Mouse (Mus musculus): ENCODE data around the gene Ubqln5. TPM values are rescaled to one million over a fixed set of nuclear protein-coding genes. Genes with fewer than 3 reads are reported as not detected.

The Ubqln5 gene
- polyA plus RNA-seq, 1 experiment from 2014 or later = not detected

Other genes with a start within 250 kb of the Ubqln5 start
- gene Olfr66, start 243.6 kb downstream of the Ubqln5 start, polyA plus RNA-seq (2015; fragmentation: Nextera tagmentation; extraction: Ambion mirVana) = not detected in 2 replicates
- gene Olfr64, start 235.3 kb downstream of the Ubqln5 start, polyA plus RNA-seq (2015; fragmentation: Nextera tagmentation; extraction: Ambion mirVana) = not detected in 2 replicates
- not detected in 2 replicates for gene Olfr65, start 226.3 kb downstream of the Ubqln5 start, polyA plus RNA-seq (2015; fragmentation: Nextera tagmentation; extraction: Ambion mirVana)
- not detected in 2 replicates for gene Olfr631, start 201.0 kb downstream of the Ubqln5 start, polyA plus RNA-seq (2015; fragmentation: Nextera tagmentation; extraction: Ambion mirVana)
- gene Olfr632, start 195.5 kb downstream of the Ubqln5 start, polyA plus RNA-seq (2015; fragmentation: Nextera tagmentation; extraction: Ambion mirVana) = not detected in 2 replicates
- not detected in 2 replicates for gene Olfr633, start 185.4 kb downstream of the Ubqln5 start, polyA plus RNA-seq (2015; fragmentation: Nextera tagmentation; extraction: Ambion mirVana)
- 0.03 TPM in 1 of 2 replicates, not detected in the other for gene Olfr635, start 158.7 kb downstream of the Ubqln5 start, polyA plus RNA-seq (2015; fragmentation: Nextera tagmentation; extraction: Ambion mirVana)
- gene Olfr638, start 131.1 kb downstream of the Ubqln5 start, polyA plus RNA-seq (2015; fragmentation: Nextera tagmentation; extraction: Ambion mirVana) = not detected in 2 replicates
- gene Olfr639, start 112.5 kb downstream of the Ubqln5 start, polyA plus RNA-seq (2015; fragmentation: Nextera tagmentation; extraction: Ambion mirVana) = 0.03 TPM in 1 of 2 replicates, not detected in the other
- not detected in 2 replicates for gene Olfr640, start 104.3 kb downstream of the Ubqln5 start, polyA plus RNA-seq (2015; fragmentation: Nextera tagmentation; extraction: Ambion mirVana)
- gene Olfr641, start 94.4 kb downstream of the Ubqln5 start, polyA plus RNA-seq (2015; fragmentation: Nextera tagmentation; extraction: Ambion mirVana) = not detected in 2 replicates
- gene Olfr642, start 77.2 kb downstream of the Ubqln5 start, polyA plus RNA-seq (2015; fragmentation: Nextera tagmentation; extraction: Ambion mirVana) = not detected in 2 replicates
- gene 4930516K23Rik, start 68.4 kb downstream of the Ubqln5 start, polyA plus RNA-seq (2015; fragmentation: Nextera tagmentation; extraction: Ambion mirVana) = not detected in 2 replicates
- gene Olfr644, start 58.0 kb downstream of the Ubqln5 start, polyA plus RNA-seq (2015; fragmentation: Nextera tagmentation; extraction: Ambion mirVana) = not detected in 2 replicates
- not detected in 2 replicates for gene Olfr645, start 44.4 kb downstream of the Ubqln5 start, polyA plus RNA-seq (2015; fragmentation: Nextera tagmentation; extraction: Ambion mirVana)
- gene Olfr646, start 25.0 kb downstream of the Ubqln5 start, polyA plus RNA-seq (2015; fragmentation: Nextera tagmentation; extraction: Ambion mirVana) = not detected in 2 replicates
- gene Olfr643, start 7.6 kb upstream of the Ubqln5 start, polyA plus RNA-seq (2015; fragmentation: Nextera tagmentation; extraction: Ambion mirVana) = not detected in 2 replicates
- gene Ubqln3, start 13.5 kb upstream of the Ubqln5 start, polyA plus RNA-seq (2015; fragmentation: Nextera tagmentation; extraction: Ambion mirVana) = not detected in 2 replicates
- not detected in 2 replicates for gene Ubqlnl, start 20.7 kb upstream of the Ubqln5 start, polyA plus RNA-seq (2015; fragmentation: Nextera tagmentation; extraction: Ambion mirVana)
- not detected in 2 replicates for gene Olfm5, start 35.0 kb upstream of the Ubqln5 start, polyA plus RNA-seq (2015; fragmentation: Nextera tagmentation; extraction: Ambion mirVana)
- 0.37 and 0.42 TPM in 2 replicates for gene Olfr648, start 53.6 kb upstream of the Ubqln5 start, polyA plus RNA-seq (2015; fragmentation: Nextera tagmentation; extraction: Ambion mirVana)
- not detected in 2 replicates for gene Olfr649, start 66.2 kb upstream of the Ubqln5 start, polyA plus RNA-seq (2015; fragmentation: Nextera tagmentation; extraction: Ambion mirVana)
- gene Trim6, start 89.0 kb upstream of the Ubqln5 start, polyA plus RNA-seq (2015; fragmentation: Nextera tagmentation; extraction: Ambion mirVana) = 0.54 and 1.1 TPM in 2 replicates
- gene Trim34a, start 114.6 kb upstream of the Ubqln5 start, polyA plus RNA-seq (2015; fragmentation: Nextera tagmentation; extraction: Ambion mirVana) = 0.72 and 2.2 TPM in 2 replicates
- gene Trim5, start 158.3 kb upstream of the Ubqln5 start, polyA plus RNA-seq (2015; fragmentation: Nextera tagmentation; extraction: Ambion mirVana) = 0.15 and 0.34 TPM in 2 replicates
- 2.2 and 4.9 TPM in 2 replicates for gene Trim12a, start 185.6 kb upstream of the Ubqln5 start, polyA plus RNA-seq (2015; fragmentation: Nextera tagmentation; extraction: Ambion mirVana)
- not detected in 2 replicates for gene Trim34b, start 199.6 kb upstream of the Ubqln5 start, polyA plus RNA-seq (2015; fragmentation: Nextera tagmentation; extraction: Ambion mirVana)
- 0.95 and 1.9 TPM in 2 replicates for gene Trim12c, start 223.5 kb upstream of the Ubqln5 start, polyA plus RNA-seq (2015; fragmentation: Nextera tagmentation; extraction: Ambion mirVana)
- not detected in 2 replicates for gene Trim30b, start 240.1 kb upstream of the Ubqln5 start, polyA plus RNA-seq (2015; fragmentation: Nextera tagmentation; extraction: Ambion mirVana)

Data from neural tube, embryonic 15.5 days (tissue).